Mouse (Mus musculus) limb, embryonic 12.5 days (tissue): Measurements from ENCODE around the gene Slc25a44. TPM values are rescaled to one million over a fixed set of nuclear protein-coding genes. Genes with fewer than 3 reads are reported as not detected.
"Not testable (repeated sequence)": the region's sequence is repeated elsewhere in the genome, so short reads cannot be mapped to it uniquely, and the experiment has no call there.

ENCODE experiments used
- ATAC-seq: fragments of 200-750 bp; cut with Nextera tagmentation; 2 replicates; pipeline ENCODE4 v1.8.0; 2017; ENCODE audit warnings: low read depth, moderate TSS enrichment; ENCODE audit not compliant: insufficient number of reproducible peaks, insufficient read depth, low FRiP score, low TSS enrichment
- H3K27ac ChIP-seq: fragments of 300-500 bp; sonication (generic); 2 replicates; pipeline ENCODE4 v1.5.1; 2016; ENCODE audit warnings: mild to moderate bottlenecking, moderate library complexity
- H3K27me3 ChIP-seq: fragments of 300-500 bp; sonication (generic); 2 replicates; pipeline ENCODE4 v1.6.1; 2016; ENCODE audit warnings: mild to moderate bottlenecking, moderate library complexity
- H3K36me3 ChIP-seq: fragments of 300-500 bp; sonication (generic); 2 replicates; pipeline ENCODE4 v1.6.1; 2016; ENCODE audit warnings: mild to moderate bottlenecking, moderate library complexity
- H3K4me1 ChIP-seq: fragments of 300-500 bp; sonication (generic); replicated peaks from 2 replicates; pipeline ENCODE4 v1.6.1; 2016
- H3K4me2 ChIP-seq: fragments of 300-500 bp; sonication (generic); 2 replicates; pipeline ENCODE4 v1.6.1; 2016; ENCODE audit warnings: mild to moderate bottlenecking, moderate library complexity
- H3K4me3 ChIP-seq: fragments of 300-500 bp; sonication (generic); replicated peaks from 2 replicates; pipeline ENCODE4 v1.5.1; 2016; ENCODE audit warnings: mild to moderate bottlenecking
- H3K9ac ChIP-seq: fragments of 300-500 bp; sonication (generic); replicated peaks from 2 replicates; pipeline ENCODE4 v1.6.1; 2016; ENCODE audit warnings: mild to moderate bottlenecking, moderate library complexity
- H3K9me3 ChIP-seq: fragments of 300-500 bp; sonication (generic); 2 replicates; pipeline ENCODE4 v1.6.1; 2016; ENCODE audit warnings: mild to moderate bottlenecking, moderate library complexity
- WGBS: fragments of 180-500 bp; shearing (Covaris S2); methylation state at CpG from one replicate; pipeline ENCODE4 v1.1.7; 2016; 5-methylcytosine and 5-hydroxymethylcytosine counted together
- polyA plus RNA-seq: library from polyadenylated mRNA; unstranded; fragments of >200 nt; fragmentation: Nextera tagmentation; extraction: Ambion mirVana; gene quantifications from 2 replicates; pipeline ENCODE4 v1.2.1, GENCODE M21; 2016

Slc25a44 gene
- polyA plus RNA-seq, 1 experiment from 2014 or later: 13.7 TPM

- Histone ChIP-seq H3K4me3 (peak overlapping the region; percentile 32), H3K9ac (peak overlapping the region; percentile 31; the same call in 1 of the 2 replicates), H3K4me1 (peaks cover 42% of the 10 kb centered on the region), H3K4me2 (peak overlapping the region; percentile 60), H3K27ac (peak overlapping the region; percentile 53; the same call in 1 of the 2 replicates), H3K36me3 (peaks cover 5% of the 10 kb centered on the region; the same call in 1 of the 2 replicates), H3K27me3 (peaks cover under 1% of the 10 kb centered on the region; the same call in 1 of the 2 replicates), H3K9me3 (no peaks in the 10 kb centered on the region)
- peak; percentile 89 for ATAC-seq
- WGBS: 8% methylated on average over 29 of the region's 29 CpGs
These were observed 11.7 kb upstream of the Slc25a44 start for GRCm38 (mm10) chr3:88436395-88437201.

- Histone ChIP-seq H3K27me3 (no peaks in the 10 kb centered on the region; the same call in 1 of the 2 replicates), H3K36me3 (peaks cover 5% of the 10 kb centered on the region; the same call in 1 of the 2 replicates), H3K4me2 (no peak overlapping the region), H3K4me1 (peaks cover 36% of the 10 kb centered on the region), H3K4me3 (no peak overlapping the region), H3K9me3 (no peaks in the 10 kb centered on the region), H3K9ac (no peak overlapping the region), H3K27ac (no peak overlapping the region)
- no peak for ATAC-seq
- WGBS: 62% methylated on average over 10 of the region's 10 CpGs
These were observed 10.6 kb upstream of the Slc25a44 start for GRCm38 (mm10) chr3:88435515-88435914.

DNA sequence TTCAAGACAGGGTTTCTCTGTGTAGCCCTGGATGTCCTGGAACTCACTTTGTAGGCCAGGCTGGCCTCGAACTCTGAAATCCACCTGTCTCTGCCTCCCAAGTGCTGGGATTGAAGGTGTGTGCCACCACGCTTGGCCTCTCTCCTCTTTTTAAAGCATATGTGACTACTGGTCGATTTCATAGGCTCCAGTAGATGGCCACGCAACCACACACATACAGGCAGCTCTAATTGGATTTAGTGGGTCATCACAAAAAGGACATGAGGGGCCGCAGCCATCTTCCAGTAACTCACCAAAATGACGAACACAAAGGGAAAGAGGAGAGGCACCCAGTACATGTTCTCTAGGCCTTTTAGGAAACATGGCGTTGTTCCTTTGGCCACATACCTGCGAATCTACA is 3.7 kb upstream of the Slc25a44 start:
- not testable (repeated sequence) for ATAC-seq, H3K9me3 ChIP-seq, H3K4me1 ChIP-seq, H3K27me3 ChIP-seq, H3K27ac ChIP-seq, H3K9ac ChIP-seq, H3K4me3 ChIP-seq, H3K4me2 ChIP-seq, H3K36me3 ChIP-seq
- 72% methylated on average over 8 of the region's 8 CpGs for WGBS

- Histone ChIP-seq H3K27me3 (no peaks in the 10 kb centered on the region), H3K9ac (no peak overlapping the region), H3K9me3 (no peaks in the 10 kb centered on the region), H3K36me3 (no peaks in the 10 kb centered on the region), H3K4me2 (no peak overlapping the region), H3K4me1 (peaks cover 15% of the 10 kb centered on the region), H3K27ac (no peak overlapping the region), H3K4me3 (no peak overlapping the region)
- ATAC-seq: no peak
- 85% methylated on average over 4 of the region's 4 CpGs for WGBS
These were observed 2.5 kb upstream of the Slc25a44 start for GRCm38 (mm10) chr3:88427342-88427905.

- Histone ChIP-seq H3K4me2 (0 out of 2 replicates have a peak overlapping the region, but pooled peaks have one; percentile 90), H3K4me1 (peaks cover 22% of the 10 kb centered on the region), H3K27ac (no peak overlapping the region), H3K36me3 (peaks cover 8% of the 10 kb centered on the region), H3K9ac (no peak overlapping the region), H3K4me3 (no peak overlapping the region), H3K27me3 (no peaks in the 10 kb centered on the region), H3K9me3 (no peaks in the 10 kb centered on the region)
- ATAC-seq: no peak
- WGBS: 81% methylated on average over 10 of the region's 10 CpGs
These were observed 925 bp upstream of the Slc25a44 start for GRCm38 (mm10) chr3:88425708-88426420.

- ATAC-seq: no peak
- Histone ChIP-seq H3K27me3 (no peaks in the 10 kb centered on the region), H3K9ac (no peak overlapping the region), H3K36me3 (peaks cover 14% of the 10 kb centered on the region), H3K4me1 (peaks cover 22% of the 10 kb centered on the region), H3K4me3 (peak overlapping the region; percentile 60), H3K4me2 (peak overlapping the region; percentile 90), H3K9me3 (no peaks in the 10 kb centered on the region), H3K27ac (no peak overlapping the region)
- 3% methylated on average over 2 of the region's 2 CpGs for WGBS
These were observed 371 bp upstream of the Slc25a44 start for GRCm38 (mm10) chr3:88425330-88425689.

DNA sequence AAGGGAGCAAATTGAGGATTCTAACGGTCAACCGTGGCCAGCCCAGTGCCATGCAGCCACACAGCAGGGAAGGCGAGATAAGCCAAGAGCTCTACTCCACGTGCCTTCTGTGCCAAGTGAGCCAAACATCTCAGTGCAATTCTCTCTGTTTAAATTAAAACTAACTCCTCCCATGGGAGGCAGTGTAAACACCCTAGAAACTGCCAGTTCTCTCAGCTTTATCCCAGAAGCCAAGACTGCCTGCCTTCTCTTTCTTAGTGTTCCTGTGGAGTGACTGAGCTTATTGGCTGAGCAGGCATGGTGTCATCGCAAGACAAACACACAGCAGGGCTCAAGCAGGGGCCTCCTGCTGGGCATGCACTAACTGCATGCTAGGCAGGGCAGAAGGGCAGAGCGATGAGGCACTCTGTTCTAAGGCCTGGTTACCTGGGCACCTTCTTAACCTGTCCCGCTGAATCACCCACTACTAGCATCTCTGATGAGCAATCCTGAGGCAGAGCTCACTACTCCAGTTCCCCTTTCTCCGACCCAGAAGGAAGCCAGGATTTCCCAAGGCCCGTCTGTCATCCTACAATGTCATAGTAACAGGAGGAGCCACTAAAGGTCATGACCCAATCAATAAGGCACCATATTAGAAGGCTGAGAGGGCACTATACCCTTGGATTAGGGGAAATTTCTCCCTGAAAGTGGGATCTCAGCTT is 2.8 kb downstream of the Slc25a44 start:
- Histone ChIP-seq H3K4me3 (no peak overlapping the region), H3K27ac (no peak overlapping the region), H3K27me3 (no peaks in the 10 kb centered on the region), H3K4me1 (peaks cover 22% of the 10 kb centered on the region), H3K36me3 (peaks cover 45% of the 10 kb centered on the region), H3K9me3 (no peaks in the 10 kb centered on the region), H3K4me2 (no peak overlapping the region), H3K9ac (no peak overlapping the region)
- WGBS: 52% methylated on average over 9 of the region's 9 CpGs
- no peak for ATAC-seq

- no peak overlapping the region for H3K4me3 ChIP-seq
- H3K36me3 ChIP-seq: peaks cover 59% of the 10 kb centered on the region
- no peak overlapping the region; the same call in 1 of the 2 replicates for H3K9ac ChIP-seq
- peaks cover 22% of the 10 kb centered on the region for H3K4me1 ChIP-seq
- no peak overlapping the region for H3K4me2 ChIP-seq
- no peak for ATAC-seq
- no peak overlapping the region for H3K27ac ChIP-seq
- no peaks in the 10 kb centered on the region for H3K27me3 ChIP-seq
- no peaks in the 10 kb centered on the region for H3K9me3 ChIP-seq
- 94% methylated on average over 19 of the region's 19 CpGs for WGBS
These were observed 4.2 kb downstream of the Slc25a44 start for GRCm38 (mm10) chr3:88420771-88421170.

DNA sequence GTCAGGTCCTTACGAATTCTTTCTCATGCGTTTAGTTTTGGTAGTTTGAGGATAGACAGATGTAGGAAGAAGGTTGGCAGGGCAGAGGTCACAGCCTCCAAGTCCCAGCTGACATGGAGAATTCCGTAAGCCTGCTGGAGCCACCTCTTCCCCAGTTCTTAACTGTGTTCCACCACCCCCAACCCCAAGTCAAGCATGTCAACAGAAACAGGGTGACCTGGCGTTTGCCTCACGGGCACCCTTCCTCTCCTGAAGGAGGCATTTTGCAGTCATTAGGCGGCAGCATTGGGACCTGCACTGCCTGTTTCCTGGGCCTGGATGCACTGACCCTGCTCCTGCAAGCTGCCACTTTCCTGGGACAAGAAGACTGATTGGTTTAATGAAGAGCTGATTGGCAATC is 6.9 kb downstream of the Slc25a44 start:
- ATAC-seq: no peak
- Histone ChIP-seq H3K4me2 (no peak overlapping the region), H3K36me3 (peaks cover 85% of the 10 kb centered on the region), H3K9me3 (no peaks in the 10 kb centered on the region), H3K4me3 (no peak overlapping the region), H3K27me3 (no peaks in the 10 kb centered on the region), H3K27ac (no peak overlapping the region), H3K9ac (no peak overlapping the region), H3K4me1 (peaks cover 10% of the 10 kb centered on the region; the same call in 1 of the 2 replicates)
- WGBS: 74% methylated on average over 6 of the region's 6 CpGs

GRCm38 (mm10) chr3:88415668-88416067 is 9.3 kb downstream of the Slc25a44 start:
- 80% methylated on average over 4 of the region's 4 CpGs for WGBS
- peaks cover 95% of the 10 kb centered on the region for H3K36me3 ChIP-seq
- no peak overlapping the region for H3K4me3 ChIP-seq
- H3K27me3 ChIP-seq: no peaks in the 10 kb centered on the region
- H3K9me3 ChIP-seq: no peaks in the 10 kb centered on the region
- H3K9ac ChIP-seq: no peak overlapping the region
- no peak overlapping the region for H3K4me2 ChIP-seq
- no peak overlapping the region for H3K27ac ChIP-seq
- H3K4me1 ChIP-seq: no peaks in the 10 kb centered on the region; the same call in 1 of the 2 replicates
- no peak for ATAC-seq

- Histone ChIP-seq H3K4me3 (no peak overlapping the region), H3K4me1 (peaks cover 18% of the 10 kb centered on the region), H3K36me3 (peaks cover 64% of the 10 kb centered on the region), H3K4me2 (no peak overlapping the region), H3K9ac (no peak overlapping the region), H3K9me3 (no peaks in the 10 kb centered on the region), H3K27ac (no peak overlapping the region), H3K27me3 (no peaks in the 10 kb centered on the region)
- WGBS: 89% methylated on average over 11 of the region's 11 CpGs
- no peak for ATAC-seq
These were observed 12.3 kb downstream of the Slc25a44 start for GRCm38 (mm10) chr3:88412636-88413035.
